Mouse (Mus musculus): Measurements from ENCODE around the gene Gm340.

The Gm340 gene

DNA sequence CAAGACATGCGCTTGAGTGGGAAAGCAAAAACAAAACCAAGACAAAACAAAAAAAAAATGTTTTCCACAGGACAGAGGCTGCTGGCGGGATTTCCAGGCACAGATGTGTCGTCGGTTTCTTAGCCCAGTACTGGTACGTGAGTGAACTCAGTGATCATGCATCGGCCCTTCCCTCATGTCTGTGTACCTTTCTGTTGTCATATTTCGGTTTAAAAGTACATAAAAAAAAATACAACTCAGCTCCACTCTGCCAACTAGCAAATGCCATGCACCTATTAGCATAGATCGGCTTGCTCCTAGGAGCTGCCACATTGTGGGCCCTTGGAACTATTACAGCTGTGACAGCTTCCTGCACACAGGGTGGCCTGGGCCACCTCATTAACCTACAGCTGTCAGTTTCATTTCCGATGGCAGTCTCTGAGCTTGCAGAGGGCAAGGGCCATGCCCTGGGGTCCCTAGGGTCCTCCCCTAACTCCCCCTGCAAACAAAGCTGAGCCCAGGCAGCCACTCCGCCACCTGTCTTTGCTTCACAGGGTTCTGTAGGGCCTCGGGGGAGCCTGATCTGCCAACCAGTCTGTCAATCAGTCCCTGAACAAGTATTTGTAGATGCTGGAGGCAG, 33.5 kb downstream of the Gm340 start:
- DNase-seq: no peak

DNA sequence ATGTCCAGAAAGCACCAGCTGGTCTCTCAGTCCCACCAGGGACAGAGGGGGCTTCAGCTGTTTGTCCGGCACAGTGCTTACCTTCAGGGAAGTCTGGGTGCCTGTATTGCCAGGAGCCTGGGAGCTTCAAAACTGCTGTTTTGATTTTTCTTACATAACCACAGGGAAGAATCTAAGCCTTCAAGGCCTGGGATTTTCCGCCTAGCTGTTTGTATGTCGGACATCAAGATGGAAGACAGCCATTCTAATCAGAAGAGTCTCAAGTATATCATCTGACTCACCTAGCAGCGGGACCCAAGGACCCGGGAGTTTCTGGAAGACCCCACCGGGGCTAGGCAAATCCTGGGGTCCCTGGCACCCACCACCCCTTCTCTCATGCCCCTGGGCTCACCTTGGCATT, 34.1 kb downstream of the Gm340 start:
- DNase-seq: no peak

DNA sequence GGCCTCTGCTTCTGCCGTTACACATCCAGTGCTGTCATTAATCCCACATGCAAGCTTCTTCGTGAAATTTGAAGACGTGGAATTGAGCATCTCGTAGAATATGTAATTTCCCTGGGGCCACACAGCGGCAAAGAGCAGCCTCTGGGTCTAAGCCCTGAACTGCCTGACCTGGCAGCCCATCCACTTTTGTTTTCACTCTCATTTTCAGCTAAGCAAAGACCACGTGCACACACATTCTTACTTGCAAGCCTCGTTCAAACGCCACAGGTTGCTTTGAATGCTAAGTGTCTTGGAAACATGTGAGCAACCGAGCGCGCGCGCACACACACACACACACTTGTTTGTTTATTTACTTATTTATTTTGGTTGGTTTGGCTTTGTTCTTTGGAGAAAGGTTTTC, 34.9 kb downstream of the Gm340 start:
- DNase-seq: no peak

- DNase-seq: no peak
Measured at GRCm38 (mm10) chr19:41618153-41618657, 36.0 kb downstream of the Gm340 start.

DNA sequence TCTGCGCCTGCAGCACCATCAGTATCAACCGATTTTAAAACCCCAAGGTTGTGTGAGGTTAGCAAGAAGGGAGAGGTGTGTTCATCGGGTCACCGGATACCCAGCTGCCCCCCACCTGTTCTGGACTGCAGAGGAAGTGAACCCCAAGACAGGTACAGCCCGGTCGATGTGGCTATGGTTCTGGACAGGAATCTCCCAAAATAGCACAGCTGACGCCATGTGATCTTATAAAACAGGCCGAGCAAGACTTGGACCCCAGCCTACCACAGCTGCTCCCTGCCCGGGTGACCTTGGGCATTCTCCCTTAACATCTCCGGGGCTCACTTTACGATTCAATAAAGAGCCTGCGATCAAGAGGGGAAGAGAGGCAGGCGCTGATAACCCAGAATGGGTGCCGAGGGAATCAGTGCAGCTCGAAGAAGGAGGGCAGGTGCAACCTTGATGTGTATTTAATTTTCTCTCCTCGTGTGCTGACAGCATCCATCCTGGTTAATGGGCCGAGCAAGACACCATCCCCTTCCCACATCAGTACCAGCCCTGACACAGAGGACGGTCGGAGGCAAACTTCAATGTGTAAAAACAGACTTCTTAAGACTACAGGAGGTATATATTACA, 36.7 kb downstream of the Gm340 start:
- DNase-seq: no peak

GRCm38 (mm10) chr19:41620366-41621092, 38.4 kb downstream of the Gm340 start:
- DNase-seq: no peak

DNA sequence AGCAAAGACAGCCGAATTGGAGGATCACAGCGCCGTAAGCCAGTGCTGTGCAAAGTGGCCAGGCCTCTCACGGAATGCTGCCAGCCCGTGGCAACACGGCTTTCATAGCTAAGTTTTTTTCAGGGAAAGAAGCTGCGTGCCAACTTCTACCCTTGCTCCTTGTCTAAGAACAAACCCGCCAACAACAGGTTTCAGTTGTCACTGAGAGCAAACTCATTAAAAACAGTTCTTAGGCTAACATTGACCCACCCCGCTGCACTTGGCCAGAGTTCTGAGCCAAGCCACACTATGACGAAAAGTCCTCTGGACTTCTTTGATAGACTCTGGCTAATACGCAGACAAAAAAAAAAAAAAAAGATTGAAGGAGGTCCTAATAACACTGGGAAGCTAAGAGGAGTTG, 46.8 kb downstream of the Gm340 start:
- DNase-seq: no peak

DNA sequence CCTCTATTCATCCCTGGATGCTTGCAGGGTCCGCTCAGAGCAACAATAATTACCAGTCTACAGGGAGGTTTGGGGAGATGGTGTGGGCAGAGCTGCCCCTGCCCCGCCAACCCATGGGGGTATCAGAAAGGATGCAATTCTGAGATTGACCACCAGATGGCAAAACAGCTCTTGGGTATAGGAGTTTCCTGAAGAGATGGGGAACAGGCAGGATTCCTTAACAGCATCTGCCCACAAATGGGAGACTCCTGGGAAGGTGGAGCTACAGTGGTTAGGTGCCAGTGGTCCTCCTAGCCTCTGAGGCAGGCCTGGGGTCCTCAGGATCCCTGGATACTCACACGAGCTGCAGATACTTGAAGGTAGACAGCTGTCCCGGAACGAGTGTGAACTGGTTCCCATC, 47.4 kb downstream of the Gm340 start:
- peak; percentile 13 for DNase-seq

DNA sequence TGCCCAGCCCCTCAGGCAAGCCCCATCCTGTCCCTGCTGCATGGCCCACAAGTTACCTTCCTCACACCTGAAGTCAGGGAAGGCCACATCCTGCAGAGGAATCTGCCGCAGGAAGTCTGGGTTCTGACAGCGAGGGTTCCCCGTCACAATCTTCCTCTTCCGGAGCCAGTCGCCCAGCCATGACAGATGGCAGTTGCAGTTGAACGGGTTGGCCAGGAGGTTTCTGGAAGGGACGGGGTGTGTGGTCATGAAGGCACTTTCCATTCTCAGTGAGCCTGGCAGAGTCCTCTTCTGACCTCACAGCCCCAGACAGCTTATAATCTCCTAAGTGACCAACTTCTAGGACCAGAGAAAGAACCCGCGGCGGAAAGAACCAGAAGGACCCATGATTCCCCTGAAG, 51.9 kb downstream of the Gm340 start:
- DNase-seq: no peak

GRCm38 (mm10) chr19:41634999-41635398, 52.8 kb downstream of the Gm340 start:
- DNase-seq: no peak

Data from cerebellum, adult 11-12 months (tissue).